Mouse (Mus musculus) thymus, postnatal 4 days (tissue): ENCODE results near the gene Ptprn2.
"Not testable (repeated sequence)": the region's sequence is repeated elsewhere in the genome, so short reads cannot be mapped to it uniquely, and the experiment has no call there.

Experiments
- DNase-seq: peaks from one replicate; pipeline ENCODE4 v3.0.0; 2021

The Ptprn2 gene

GRCm38 (mm10) chr12:116485591-116486403 lies at the start of gene Ptprn2:
Ptprn2 (plus strand) TSS chr12:116485720.
- DNase-seq = peak; percentile 89

DNA sequence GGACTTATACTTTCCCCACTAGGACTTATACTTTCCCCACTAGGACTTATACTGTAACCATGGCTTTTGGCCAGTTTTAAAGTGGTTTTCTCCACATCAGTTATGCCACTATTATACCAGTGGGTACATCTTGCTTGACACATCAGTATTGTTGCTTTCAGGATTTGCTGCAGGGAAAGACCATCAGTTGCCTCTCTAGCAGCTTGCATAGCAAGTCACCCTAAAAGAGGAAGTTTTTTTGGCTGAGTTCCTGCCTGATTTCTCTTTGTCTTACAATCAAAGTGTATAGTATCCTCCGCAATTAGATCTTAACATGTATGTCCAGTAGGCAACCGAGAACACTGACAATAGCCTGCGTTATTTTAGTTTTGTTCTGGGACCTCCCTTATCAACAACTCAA lies 49.4 kb upstream of the Ptprn2 start:
- no peak for DNase-seq

DNA sequence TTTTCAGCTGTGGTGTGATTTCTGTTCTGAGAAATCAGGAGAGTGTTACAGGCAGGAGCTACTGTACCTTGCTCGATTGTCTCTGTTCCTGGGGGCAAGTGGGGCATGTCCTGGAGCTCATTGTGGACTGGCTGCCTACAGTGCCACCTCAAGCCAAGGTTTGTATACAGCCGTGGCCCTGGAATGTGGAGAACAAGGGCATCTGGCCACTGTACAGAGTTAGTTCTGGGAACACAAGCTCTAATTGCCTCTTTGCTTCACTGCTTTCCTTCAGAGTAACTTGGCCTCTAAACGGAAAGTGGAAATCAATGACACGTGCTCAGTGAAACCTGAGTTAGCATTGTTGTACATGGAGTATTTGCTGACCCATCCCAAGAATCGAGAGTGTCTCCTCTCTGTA lies 46.9 kb upstream of the Ptprn2 start:
- DNase-seq = no peak

GRCm38 (mm10) chr12:116442184-116442583 lies 43.3 kb upstream of the Ptprn2 start:
- no peak for DNase-seq

- DNase-seq = no peak
These were observed 36.0 kb upstream of the Ptprn2 start for GRCm38 (mm10) chr12:116449536-116449935.

GRCm38 (mm10) chr12:116460379-116461065 lies 25.0 kb upstream of the Ptprn2 start:
- DNase-seq = no peak

GRCm38 (mm10) chr12:116467030-116467429 lies 18.5 kb upstream of the Ptprn2 start:
- peak; percentile 25 for DNase-seq

DNA sequence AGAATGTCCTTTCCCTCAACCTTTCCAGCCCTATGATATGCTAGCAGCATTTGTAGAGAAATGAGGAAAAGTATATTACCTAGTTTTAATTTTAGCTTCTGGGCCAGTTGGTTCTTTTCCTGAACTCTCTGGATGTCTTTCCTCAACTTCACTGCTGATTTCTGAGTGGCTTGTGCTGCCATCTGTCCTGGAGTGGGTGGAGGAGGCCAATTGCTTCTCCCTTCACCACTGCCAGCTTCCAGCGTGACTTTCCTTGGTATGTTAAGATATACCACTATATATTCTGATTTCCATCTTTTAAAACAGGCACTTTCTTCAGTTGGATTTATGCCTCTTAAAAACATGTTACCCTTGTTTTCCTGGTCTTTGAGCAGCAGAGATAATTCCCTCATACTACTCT lies 17.2 kb upstream of the Ptprn2 start:
- DNase-seq = no peak

DNA sequence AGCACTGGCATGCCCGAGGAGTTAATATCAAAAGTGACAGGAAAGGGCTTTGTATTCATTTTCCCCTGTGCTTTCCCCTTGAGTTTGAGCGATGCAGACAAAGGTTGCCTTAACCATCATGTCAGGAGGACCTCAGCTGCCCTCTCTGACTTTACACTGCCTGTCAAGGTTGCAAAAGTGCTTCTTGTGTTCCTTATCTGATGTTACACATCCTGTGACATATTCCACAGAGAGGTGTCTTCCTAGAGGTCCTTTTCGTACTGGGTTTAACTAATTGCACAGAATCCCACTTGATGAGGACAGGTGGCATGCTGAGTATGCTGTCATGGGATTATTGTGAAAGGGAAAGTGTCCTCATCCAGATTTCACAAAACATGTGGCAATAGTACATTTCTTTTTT lies 16.4 kb upstream of the Ptprn2 start:
- no peak for DNase-seq

GRCm38 (mm10) chr12:116473264-116473663 lies 12.3 kb upstream of the Ptprn2 start:
- no peak for DNase-seq

GRCm38 (mm10) chr12:116473761-116474160 lies 11.8 kb upstream of the Ptprn2 start:
- no peak for DNase-seq

DNA sequence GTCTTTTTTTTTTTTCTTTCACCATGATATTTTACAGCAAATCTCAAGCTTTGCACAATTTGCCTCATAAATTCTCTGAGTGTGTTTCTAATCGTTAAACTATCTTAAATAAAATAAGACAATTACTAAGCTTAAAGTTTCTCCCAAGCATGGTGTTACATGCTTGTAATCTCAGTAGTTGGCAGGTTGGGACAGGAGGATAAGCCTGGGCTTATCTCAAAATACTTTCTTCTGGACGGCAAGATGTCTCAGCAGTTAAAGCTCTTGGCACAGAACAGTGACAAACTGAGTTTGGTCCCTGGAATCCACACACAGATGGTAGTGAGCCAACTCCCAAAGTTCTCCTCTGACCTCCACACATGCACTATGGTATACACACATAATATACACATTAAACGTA lies 10.8 kb upstream of the Ptprn2 start:
- DNase-seq = no peak

- DNase-seq = no peak
These were observed 6.7 kb upstream of the Ptprn2 start for GRCm38 (mm10) chr12:116478771-116479170.

DNA sequence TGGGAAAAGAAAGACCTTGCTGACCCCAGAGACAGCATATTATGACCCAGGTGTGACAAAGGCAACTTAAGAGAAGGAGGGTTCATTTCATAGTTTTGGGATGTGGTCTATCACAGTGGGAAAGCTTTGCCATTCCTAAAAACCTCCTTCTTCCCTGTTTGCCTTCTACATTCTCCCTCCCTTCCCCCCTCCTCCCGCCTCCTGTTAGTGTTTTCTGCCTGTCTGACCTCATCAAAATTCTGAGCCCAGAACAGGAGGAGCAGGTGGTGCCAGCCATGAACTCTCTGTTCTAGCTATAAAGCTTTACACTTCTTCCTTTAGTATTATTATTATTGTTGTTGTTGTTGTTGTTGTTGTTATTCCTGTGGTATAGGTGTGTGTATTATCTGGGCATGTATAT lies 3.6 kb upstream of the Ptprn2 start:
- DNase-seq = no peak

- DNase-seq = no peak
These were observed 1.9 kb upstream of the Ptprn2 start for GRCm38 (mm10) chr12:116483581-116483980.

GRCm38 (mm10) chr12:116484991-116485390 lies 529 bp upstream of the Ptprn2 start:
- no peak for DNase-seq

DNA sequence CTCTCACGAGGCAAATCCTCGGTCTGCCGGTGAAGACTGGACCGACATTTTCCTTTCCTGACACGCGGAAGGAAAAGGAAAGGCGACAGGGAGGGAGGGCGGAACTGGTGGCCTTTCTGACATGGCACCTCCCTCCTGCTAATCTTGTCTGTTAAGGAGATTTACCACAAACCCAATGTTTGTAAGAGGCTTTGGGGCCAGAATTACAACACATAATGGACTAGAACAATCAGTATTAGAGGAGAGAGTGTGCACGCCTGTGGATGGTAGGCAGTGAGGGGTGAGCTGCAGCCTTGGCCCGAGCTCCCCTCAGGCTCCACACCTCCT lies 847 bp downstream of the Ptprn2 start:
- no peak for DNase-seq

- no peak for DNase-seq
These were observed 3.3 kb downstream of the Ptprn2 start for GRCm38 (mm10) chr12:116488836-116489235.

DNA sequence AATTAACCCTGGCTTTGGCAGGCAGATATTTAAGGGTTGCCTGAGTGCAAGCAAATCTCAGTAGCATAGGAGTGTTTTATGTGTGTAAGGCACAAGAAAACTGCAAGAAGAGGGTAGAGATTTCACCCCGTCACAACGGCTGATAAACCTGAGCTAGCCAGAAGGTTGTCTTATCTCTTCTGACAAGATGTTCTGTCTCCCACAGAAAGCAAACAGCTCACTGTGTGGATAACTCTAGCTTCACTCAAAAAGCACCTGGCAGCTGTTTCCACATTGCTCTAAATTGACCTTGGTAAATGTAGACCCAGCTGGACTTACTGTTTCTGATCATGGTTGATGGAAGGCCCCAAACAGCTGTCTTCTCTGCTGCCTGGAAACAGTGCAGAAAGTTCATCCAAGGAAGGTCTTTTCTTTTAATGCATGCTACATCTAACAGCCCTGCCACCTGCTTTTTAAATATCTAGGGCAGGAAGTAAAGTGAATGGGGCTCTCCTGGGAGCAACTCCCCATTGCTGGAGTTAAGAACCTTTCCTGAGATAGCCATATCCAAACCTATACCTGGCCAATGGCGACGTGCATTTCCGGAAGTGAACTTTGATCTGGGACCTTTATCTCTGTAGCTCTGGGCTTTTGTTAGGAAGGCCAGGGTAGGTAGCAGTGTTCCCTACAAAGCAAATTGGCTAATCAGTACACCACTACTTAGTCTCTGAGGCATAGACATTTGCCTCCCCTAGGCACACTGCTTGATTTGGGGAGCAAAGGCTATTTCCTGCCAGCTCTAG lies 5.2 kb downstream of the Ptprn2 start:
- no peak for DNase-seq

DNA sequence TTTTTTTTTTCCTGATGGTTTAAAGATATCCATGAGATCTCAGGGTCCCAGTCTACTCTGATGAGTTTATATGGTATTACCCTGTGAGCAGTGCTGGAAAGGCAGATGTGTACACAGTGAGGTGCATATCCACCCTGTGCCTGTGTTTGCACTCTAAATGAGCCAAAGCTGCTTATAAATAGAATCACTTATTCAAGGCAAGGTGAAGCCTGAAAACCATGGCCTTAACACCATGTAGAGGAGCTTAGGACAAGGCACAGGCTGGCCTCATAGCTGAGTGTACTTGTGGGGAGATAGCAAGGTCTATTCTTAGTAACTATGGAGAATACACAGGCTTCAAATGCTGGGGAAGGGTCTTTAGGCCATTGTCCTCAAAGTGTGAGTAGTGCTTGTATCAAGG lies 13.1 kb downstream of the Ptprn2 start:
- no peak for DNase-seq

- DNase-seq = no peak
These were observed 15.1 kb downstream of the Ptprn2 start for GRCm38 (mm10) chr12:116500652-116501051.

GRCm38 (mm10) chr12:116512482-116512881 lies 27.0 kb downstream of the Ptprn2 start:
- DNase-seq = no peak

DNA sequence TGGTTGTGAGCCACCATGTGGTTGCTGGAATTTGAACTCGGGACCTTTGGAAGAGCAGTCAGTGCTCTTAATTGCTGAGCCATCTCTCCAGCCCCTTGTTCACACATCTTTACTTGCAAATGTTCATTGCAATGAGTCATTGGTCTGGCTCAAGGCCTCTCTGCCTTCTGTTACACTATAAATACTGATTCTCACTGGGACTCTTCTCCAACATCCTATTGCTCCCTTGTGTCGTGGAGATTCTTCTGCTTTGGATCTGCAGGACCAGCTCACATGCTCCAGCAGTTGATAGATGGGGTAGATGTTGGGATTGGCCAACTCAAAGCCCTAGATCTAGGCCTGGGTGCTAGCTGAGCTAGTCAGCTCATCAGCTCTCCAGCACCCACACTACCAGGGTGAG lies 28.3 kb downstream of the Ptprn2 start:
- not testable (repeated sequence) for DNase-seq

DNA sequence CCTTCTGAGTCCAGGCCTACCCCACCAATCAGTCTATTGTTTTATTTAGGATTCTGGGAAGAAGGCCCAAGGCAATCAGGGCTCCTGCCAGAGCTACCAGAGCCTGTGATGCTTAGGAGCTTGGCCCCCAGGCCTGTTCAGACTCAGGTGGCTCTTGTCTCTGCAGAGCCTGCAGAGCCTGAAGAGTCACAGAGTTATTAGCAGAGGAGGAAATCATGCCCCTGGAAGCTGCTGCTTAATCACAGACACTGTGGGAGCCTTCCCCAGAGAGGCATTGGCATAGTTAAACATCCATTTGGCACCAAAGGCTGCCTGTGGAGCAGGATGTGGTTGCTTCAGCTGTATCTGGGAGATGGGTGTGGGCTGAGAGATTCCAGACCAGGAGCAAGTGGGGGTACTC lies 30.3 kb downstream of the Ptprn2 start:
- DNase-seq = no peak
